Mouse (Mus musculus): Measurements from ENCODE around the gene Opn1mw.
"Not testable (repeated sequence)": the region's sequence is repeated elsewhere in the genome, so short reads cannot be mapped to it uniquely, and the experiment has no call there.

The Opn1mw gene

GRCm38 (mm10) chrX:74127164-74127563 is at the start of gene Opn1mw:
Gene Opn1mw, plus strand, starts transcription at chrX:74127464.
- no peak for DNase-seq

GRCm38 (mm10) chrX:74084276-74084837 is 42.9 kb upstream of the Opn1mw start:
- peak in 1 of 2 experiments; percentile 20 for DNase-seq

DNA sequence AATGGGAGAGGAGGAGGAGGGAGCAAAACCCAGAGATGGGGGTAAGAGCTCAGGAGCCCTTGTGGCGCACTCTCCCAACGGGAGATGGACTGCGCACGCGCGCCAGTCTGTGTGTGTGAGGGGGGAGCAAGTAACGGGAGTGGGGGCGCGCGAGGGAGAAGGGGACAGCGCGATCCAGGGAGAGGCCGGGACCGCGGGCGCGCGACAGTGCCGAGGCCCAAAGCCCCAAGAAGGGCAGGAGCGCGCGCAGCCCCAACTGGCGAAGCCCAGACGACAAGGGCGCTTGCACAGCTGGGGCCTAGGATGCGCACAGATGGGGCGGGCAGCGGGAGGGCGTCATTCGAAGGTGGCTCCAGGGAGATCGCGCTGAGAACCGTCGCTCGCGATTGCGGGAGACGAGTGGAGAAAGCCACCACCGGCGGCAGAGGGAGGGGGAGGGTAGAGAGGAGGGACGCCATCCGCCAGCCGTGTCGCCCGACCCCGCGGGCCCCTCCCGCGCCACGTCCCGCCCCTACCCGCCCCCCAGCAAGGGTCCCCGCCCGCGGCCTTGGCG is 42.2 kb upstream of the Opn1mw start:
- peak; percentile 85 for DNase-seq

- peak; percentile 97 to 98 for DNase-seq
These were observed 41.6 kb upstream of the Opn1mw start for GRCm38 (mm10) chrX:74085601-74086038.

DNA sequence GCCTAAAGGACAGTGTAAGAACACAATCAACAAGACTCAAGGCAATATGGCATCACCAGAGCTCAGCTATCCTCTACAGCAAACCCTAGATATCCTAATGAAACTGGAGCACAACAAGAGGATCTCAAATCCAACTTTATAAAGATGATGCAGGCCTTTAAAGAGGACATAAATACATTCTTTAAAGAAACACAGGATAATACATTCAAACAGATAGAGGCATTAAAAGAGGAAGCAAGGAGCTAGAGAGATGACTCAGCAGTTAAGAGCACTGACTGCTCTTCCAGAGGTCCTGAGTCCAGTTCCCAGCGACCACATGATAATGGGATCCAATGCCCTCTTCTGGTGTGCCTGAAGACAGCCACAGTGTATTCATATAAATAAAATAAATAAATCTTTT is 32.1 kb upstream of the Opn1mw start:
- DNase-seq: no peak

DNA sequence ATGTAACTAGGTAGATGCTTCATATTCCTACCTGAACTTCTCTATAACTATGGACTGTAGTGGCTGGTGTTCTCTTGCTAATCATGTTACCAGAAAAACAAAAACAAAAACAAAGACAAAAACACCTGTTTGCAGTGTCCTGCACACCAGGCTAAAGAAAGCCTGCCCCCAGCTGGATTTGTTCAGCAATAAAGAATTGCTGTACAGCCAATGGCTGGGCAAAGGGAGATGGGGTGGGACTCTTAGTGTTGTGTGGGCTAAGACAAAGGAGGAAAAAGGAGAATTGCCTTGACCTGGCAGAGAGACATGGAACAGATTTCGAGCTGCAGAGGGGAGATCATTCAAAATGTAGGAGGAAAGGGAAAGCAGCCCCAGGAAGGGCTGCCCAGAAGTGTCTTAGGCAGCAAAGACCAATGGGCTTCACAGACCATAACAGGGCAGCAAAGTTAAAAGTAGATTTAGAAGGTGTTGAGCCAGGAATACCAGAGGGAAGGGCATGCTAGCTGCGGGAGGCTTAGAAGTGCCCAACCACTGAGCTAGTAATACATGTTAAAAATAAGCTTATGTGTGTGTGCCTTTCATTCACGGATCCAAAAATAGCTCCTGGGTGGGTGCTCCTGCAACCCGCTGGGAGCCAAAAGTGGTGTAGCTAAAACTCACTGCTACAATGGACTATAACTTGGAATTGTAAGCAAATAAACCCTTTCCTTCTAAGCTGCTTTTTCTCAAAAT is 23.6 kb upstream of the Opn1mw start:
- DNase-seq: no peak

DNA sequence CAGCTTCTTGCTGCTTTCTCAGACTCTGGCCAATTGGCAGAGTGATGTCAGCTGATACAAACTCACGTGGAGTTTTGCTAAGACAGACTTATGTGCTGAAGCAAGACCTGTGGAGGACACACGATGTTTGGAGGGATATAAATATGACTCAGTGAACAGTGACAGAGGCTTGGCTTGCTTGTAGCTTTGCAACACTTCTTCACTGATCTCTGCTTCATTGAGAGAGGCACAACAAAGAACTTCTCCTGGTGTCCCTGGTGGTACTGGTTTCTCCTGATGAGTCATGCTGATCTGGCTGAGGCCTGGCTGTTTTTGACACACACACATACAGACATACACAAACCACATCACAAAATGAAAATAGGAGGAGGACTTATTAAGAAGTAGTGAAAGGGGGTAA is 21.3 kb upstream of the Opn1mw start:
- DNase-seq: no peak

- no peak for DNase-seq
These were observed 18.5 kb upstream of the Opn1mw start for GRCm38 (mm10) chrX:74108747-74109146.

GRCm38 (mm10) chrX:74114036-74114435 is 13.2 kb upstream of the Opn1mw start:
- DNase-seq: no peak

- DNase-seq: peak; percentile 72 to 76
These were observed 11.8 kb upstream of the Opn1mw start for GRCm38 (mm10) chrX:74115511-74115910.

DNA sequence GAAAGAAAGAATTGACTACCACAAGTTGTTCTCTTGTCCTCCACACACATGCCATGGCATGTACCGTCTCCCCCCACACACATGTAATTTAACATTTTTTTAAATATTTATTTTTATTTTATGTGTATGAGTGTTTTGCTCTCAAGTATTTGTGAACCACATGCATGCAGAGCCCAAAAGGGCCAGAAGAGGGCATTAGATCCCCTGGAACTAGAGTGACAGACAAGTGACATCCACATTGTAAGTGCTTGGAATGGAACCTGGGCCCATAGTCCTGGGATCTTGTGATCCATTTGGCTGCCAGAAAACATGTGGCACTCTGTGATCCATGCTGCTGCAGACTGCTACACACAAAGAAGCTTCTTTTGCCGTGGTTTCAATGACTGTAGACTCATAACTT is 2.3 kb upstream of the Opn1mw start:
- peak; percentile 1 to 26 for DNase-seq

DNA sequence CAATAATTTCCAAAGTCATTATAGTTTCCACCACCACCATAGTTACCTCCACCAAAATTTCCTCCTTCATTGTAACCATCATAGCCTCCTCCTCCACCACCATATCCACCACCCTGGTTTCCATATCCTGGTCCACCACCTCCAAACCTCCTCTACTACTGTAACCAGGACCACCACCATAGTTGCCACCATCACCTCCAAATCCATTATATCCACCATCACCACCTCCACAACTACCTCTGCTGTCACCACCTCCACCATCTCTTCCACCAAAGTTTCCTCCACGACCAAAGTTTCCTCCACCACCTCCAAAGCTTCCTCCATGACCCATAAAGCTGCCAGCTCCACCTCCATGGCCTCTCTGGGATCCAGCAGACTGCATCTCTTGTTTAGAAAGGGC is 8.0 kb downstream of the Opn1mw start, which contains the start of gene Mecp2:
Mecp2 (minus strand) TSS at position 101 of the 400 bp plus-strand sequence.
- DNase-seq: not testable (repeated sequence)

DNA sequence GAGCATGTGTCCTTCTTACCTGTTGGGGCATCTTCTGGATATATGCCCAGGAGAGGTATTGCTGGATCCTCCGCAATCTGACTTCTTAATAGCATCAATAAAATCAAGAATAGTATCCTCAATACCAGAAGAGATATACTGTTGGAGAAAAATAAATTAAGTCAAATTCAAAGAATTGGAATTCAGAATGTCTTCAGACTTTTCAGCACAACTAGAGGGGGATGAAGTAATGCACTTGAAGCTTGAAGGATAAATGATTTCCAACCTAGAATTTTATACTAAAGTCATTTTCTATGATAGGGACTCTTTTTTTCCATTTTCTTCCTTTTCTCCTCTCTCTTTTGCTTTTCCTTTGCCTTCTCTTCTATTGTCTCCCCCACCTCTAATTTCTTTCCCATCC is 40.5 kb downstream of the Opn1mw start, which contains the start of gene Tex28:
Tex28 (minus strand) TSS at position 101 of the 400 bp plus-strand sequence.
- DNase-seq: no peak

DNA sequence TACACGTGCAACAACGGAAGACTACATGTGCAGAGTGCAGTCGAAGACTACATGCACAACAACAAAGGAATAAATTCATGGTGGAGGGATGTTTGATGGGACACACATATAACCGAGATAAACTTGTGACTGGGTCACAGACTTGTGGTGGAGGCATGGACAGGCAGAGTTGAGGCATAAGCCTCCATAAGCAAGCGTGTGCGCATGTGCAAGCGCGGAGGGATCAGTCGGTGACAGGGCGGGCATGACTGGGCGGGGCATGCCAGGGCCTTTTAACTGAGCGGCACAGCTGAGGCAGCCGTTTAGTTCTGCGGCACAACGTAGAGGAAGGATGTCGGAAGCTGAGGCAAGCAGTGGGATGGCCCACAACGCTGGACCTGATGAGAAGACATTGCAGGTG is 49.7 kb downstream of the Opn1mw start, which contains the start of gene Tktl1:
Tktl1 (plus strand) TSS at position 301 of the 400 bp plus-strand sequence.
- DNase-seq: no peak

Data from cerebellum, postnatal 14 days (tissue).